Mouse (Mus musculus) heart, adult 2 months (tissue): Measurements from ENCODE around the gene Anapc7.

Experiments used
- CTCF ChIP-seq: fragments of 200-600 bp; IDR thresholded peaks from 2 replicates; pipeline ENCODE4 v1.8.1; 2022; ENCODE audit warnings: antibody characterized with exemption, mild to moderate bottlenecking, moderate library complexity
- POLR2A ChIP-seq: fragments of 200-500 bp; IDR thresholded peaks from 2 replicates; pipeline ENCODE4 v1.6.1; 2011; ENCODE audit warnings: mild to moderate bottlenecking, low read depth, low read length, control low read depth; ENCODE audit not compliant: insufficient read depth

- TF ChIP-seq CTCF (no peak), POLR2A (no peak)
These were observed 48.6 kb upstream of the Anapc7 start for GRCm38 (mm10) chr5:122372878-122373277.
